Mouse (Mus musculus): ENCODE results near the gene Tubb2b. TPM values are rescaled to one million over a fixed set of nuclear protein-coding genes. Genes with fewer than 3 reads are reported as not detected.
A peak's percentile ranks its signal among the peaks of the same experiment; 100 is the strongest.

Gene Tubb2b
- polyA plus RNA-seq, 1 experiment from 2014 or later: 321 TPM

- no peak for ATAC-seq (ENCODE audit: low FRiP score)
- H3K27ac ChIP-seq (ENCODE audit: low read depth, low read length): no peak overlapping the region
These were observed 24.6 kb upstream of the Tubb2b start for GRCm38 (mm10) chr13:34154931-34155272.

GRCm38 (mm10) chr13:34154217-34154930, 24.1 kb upstream of the Tubb2b start:
- Histone ChIP-seq H3K36me3 (ENCODE audit: control insufficient read depth, insufficient read depth, low read length) (no peaks in the 10 kb centered on the region), H3K9me3 (ENCODE audit: control insufficient read depth, low read length) (no peaks in the 10 kb centered on the region), H3K27me3 (ENCODE audit: control insufficient read depth, insufficient read depth, low read length) (no peaks in the 10 kb centered on the region), H3K9ac (ENCODE audit: low read length) (peak overlapping the region; percentile 28; the same call in 1 of the 2 replicates), H3K4me2 (peak overlapping the region; percentile 17; the same call in 1 of the 2 replicates), H3K27ac (ENCODE audit: low read depth, low read length) (no peak overlapping the region), H3K4me1 (ENCODE audit: control insufficient read depth, insufficient read depth, low read length) (peaks cover 21% of the 10 kb centered on the region), H3K4me3 (ENCODE audit: low read depth, low read length) (no peak overlapping the region)
- 53% methylated on average over 13 of the region's 13 CpGs for WGBS
- ATAC-seq (ENCODE audit: low FRiP score) (peak; percentile 28; the same call in 1 of the 2 replicates), DNase-seq (ENCODE audit: low spot score, missing footprints) (peak; percentile 96)

More at GRCm38 (mm10) chr13:34154931-34155272, 24.6 kb upstream of the Tubb2b start:
- Histone ChIP-seq H3K4me3 (ENCODE audit: low read depth, low read length) (no peak overlapping the region), H3K9me3 (ENCODE audit: control insufficient read depth, low read length) (no peaks in the 10 kb centered on the region), H3K36me3 (ENCODE audit: control insufficient read depth, insufficient read depth, low read length) (no peaks in the 10 kb centered on the region), H3K27me3 (ENCODE audit: control insufficient read depth, insufficient read depth, low read length) (no peaks in the 10 kb centered on the region), H3K4me1 (ENCODE audit: control insufficient read depth, insufficient read depth, low read length) (peaks cover 16% of the 10 kb centered on the region), H3K4me2 (peak overlapping the region; percentile 17; the same call in 1 of the 2 replicates), H3K9ac (ENCODE audit: low read length) (no peak overlapping the region)
- peak; percentile 93 for DNase-seq (ENCODE audit: low spot score, missing footprints)
- WGBS: 37% methylated on average over 3 of the region's 3 CpGs

GRCm38 (mm10) chr13:34153254-34154011, 23.2 kb upstream of the Tubb2b start:
- Histone ChIP-seq H3K4me2 (no peak overlapping the region), H3K27ac (ENCODE audit: low read depth, low read length) (no peak overlapping the region; the same call in 1 of the 2 replicates), H3K9me3 (ENCODE audit: control insufficient read depth, low read length) (no peaks in the 10 kb centered on the region), H3K9ac (ENCODE audit: low read length) (no peak overlapping the region), H3K4me3 (ENCODE audit: low read depth, low read length) (no peak overlapping the region), H3K4me1 (ENCODE audit: control insufficient read depth, insufficient read depth, low read length) (peaks cover 27% of the 10 kb centered on the region), H3K27me3 (ENCODE audit: control insufficient read depth, insufficient read depth, low read length) (no peaks in the 10 kb centered on the region), H3K36me3 (ENCODE audit: control insufficient read depth, insufficient read depth, low read length) (no peaks in the 10 kb centered on the region)
- ATAC-seq (ENCODE audit: low FRiP score): no peak
- no peak for DNase-seq (ENCODE audit: low spot score, missing footprints)
- 93% methylated on average over 3 of the region's 5 CpGs for WGBS

GRCm38 (mm10) chr13:34152695-34153094, 22.4 kb upstream of the Tubb2b start:
- no peak overlapping the region for H3K27ac ChIP-seq (ENCODE audit: low read depth, low read length)

GRCm38 (mm10) chr13:34151425-34151824, 21.2 kb upstream of the Tubb2b start:
- Histone ChIP-seq H3K27me3 (ENCODE audit: control insufficient read depth, insufficient read depth, low read length) (no peaks in the 10 kb centered on the region), H3K4me2 (no peak overlapping the region), H3K9me3 (ENCODE audit: control insufficient read depth, low read length) (no peaks in the 10 kb centered on the region), H3K9ac (ENCODE audit: low read length) (no peak overlapping the region), H3K27ac (ENCODE audit: low read depth, low read length) (no peak overlapping the region), H3K36me3 (ENCODE audit: control insufficient read depth, insufficient read depth, low read length) (no peaks in the 10 kb centered on the region), H3K4me3 (ENCODE audit: low read depth, low read length) (no peak overlapping the region), H3K4me1 (ENCODE audit: control insufficient read depth, insufficient read depth, low read length) (peaks cover 38% of the 10 kb centered on the region)
- DNase-seq (ENCODE audit: low spot score, missing footprints) (no peak), ATAC-seq (ENCODE audit: low FRiP score) (no peak)
- 95% methylated on average over 1 of the region's 1 CpGs for WGBS

More at GRCm38 (mm10) chr13:34152695-34153094, 22.4 kb upstream of the Tubb2b start:
- no peak overlapping the region for H3K4me2 ChIP-seq
- no peak overlapping the region for H3K9ac ChIP-seq (ENCODE audit: low read length)
- DNase-seq (ENCODE audit: low spot score, missing footprints): no peak
- no peaks in the 10 kb centered on the region for H3K36me3 ChIP-seq (ENCODE audit: control insufficient read depth, insufficient read depth, low read length)
- H3K4me1 ChIP-seq (ENCODE audit: control insufficient read depth, insufficient read depth, low read length): peaks cover 34% of the 10 kb centered on the region
- no peaks in the 10 kb centered on the region for H3K9me3 ChIP-seq (ENCODE audit: control insufficient read depth, low read length)
- no peak overlapping the region for H3K4me3 ChIP-seq (ENCODE audit: low read depth, low read length)
- no peaks in the 10 kb centered on the region for H3K27me3 ChIP-seq (ENCODE audit: control insufficient read depth, insufficient read depth, low read length)
- 77% methylated on average over 7 of the region's 7 CpGs for WGBS
- no peak for ATAC-seq (ENCODE audit: low FRiP score)

- Histone ChIP-seq H3K36me3 (ENCODE audit: control insufficient read depth, insufficient read depth, low read length) (no peaks in the 10 kb centered on the region), H3K9me3 (ENCODE audit: control insufficient read depth, low read length) (no peaks in the 10 kb centered on the region), H3K4me3 (ENCODE audit: low read depth, low read length) (no peak overlapping the region), H3K4me1 (ENCODE audit: control insufficient read depth, insufficient read depth, low read length) (peaks cover 38% of the 10 kb centered on the region), H3K27me3 (ENCODE audit: control insufficient read depth, insufficient read depth, low read length) (no peaks in the 10 kb centered on the region), H3K9ac (ENCODE audit: low read length) (peak overlapping the region; percentile 74), H3K27ac (ENCODE audit: low read depth, low read length) (peak overlapping the region; percentile 99), H3K4me2 (peak overlapping the region; percentile 62)
- ATAC-seq (ENCODE audit: low FRiP score) (no peak), DNase-seq (ENCODE audit: low spot score, missing footprints) (peak; percentile 92)
- WGBS: 14% methylated on average over 19 of the region's 19 CpGs
These were observed 20.2 kb upstream of the Tubb2b start for GRCm38 (mm10) chr13:34150271-34151027.

- peaks cover 37% of the 10 kb centered on the region for H3K4me1 ChIP-seq (ENCODE audit: control insufficient read depth, insufficient read depth, low read length)
- H3K4me2 ChIP-seq: peak overlapping the region; percentile 62
- H3K9me3 ChIP-seq (ENCODE audit: control insufficient read depth, low read length): no peaks in the 10 kb centered on the region
- 47% methylated on average over 5 of the region's 5 CpGs for WGBS
- DNase-seq (ENCODE audit: low spot score, missing footprints): peak; percentile 93
- peak overlapping the region; percentile 26 for H3K4me3 ChIP-seq (ENCODE audit: low read depth, low read length)
- no peaks in the 10 kb centered on the region for H3K27me3 ChIP-seq (ENCODE audit: control insufficient read depth, insufficient read depth, low read length)
- no peaks in the 10 kb centered on the region for H3K36me3 ChIP-seq (ENCODE audit: control insufficient read depth, insufficient read depth, low read length)
- no peak for ATAC-seq (ENCODE audit: low FRiP score)
- H3K9ac ChIP-seq (ENCODE audit: low read length): peak overlapping the region; percentile 74
- peak overlapping the region; percentile 99 for H3K27ac ChIP-seq (ENCODE audit: low read depth, low read length)
These were observed 19.4 kb upstream of the Tubb2b start for GRCm38 (mm10) chr13:34149463-34150176.

GRCm38 (mm10) chr13:34148767-34149392, 18.6 kb upstream of the Tubb2b start:
- DNase-seq (ENCODE audit: low spot score, missing footprints) (peak; percentile 98), ATAC-seq (ENCODE audit: low FRiP score) (peak; percentile 91)
- H3K36me3 ChIP-seq (ENCODE audit: control insufficient read depth, insufficient read depth, low read length): no peaks in the 10 kb centered on the region
- peak overlapping the region; percentile 62 for H3K4me2 ChIP-seq
- peak overlapping the region; percentile 74 for H3K9ac ChIP-seq (ENCODE audit: low read length)
- H3K27ac ChIP-seq (ENCODE audit: low read depth, low read length): peak overlapping the region; percentile 99
- H3K9me3 ChIP-seq (ENCODE audit: control insufficient read depth, low read length): no peaks in the 10 kb centered on the region
- H3K4me3 ChIP-seq (ENCODE audit: low read depth, low read length): peak overlapping the region; percentile 26
- H3K4me1 ChIP-seq (ENCODE audit: control insufficient read depth, insufficient read depth, low read length): peaks cover 33% of the 10 kb centered on the region
- WGBS: 1% methylated on average over 23 of the region's 23 CpGs
- no peaks in the 10 kb centered on the region for H3K27me3 ChIP-seq (ENCODE audit: control insufficient read depth, insufficient read depth, low read length)
